Mouse (Mus musculus): ENCODE data around the gene Dcdc2b. TPM values are rescaled to one million over a fixed set of nuclear protein-coding genes. Genes with fewer than 3 reads are reported as not detected.

Gene Dcdc2b
- polyA plus RNA-seq, 1 experiment from 2014 or later, result 2.2 TPM

DNA sequence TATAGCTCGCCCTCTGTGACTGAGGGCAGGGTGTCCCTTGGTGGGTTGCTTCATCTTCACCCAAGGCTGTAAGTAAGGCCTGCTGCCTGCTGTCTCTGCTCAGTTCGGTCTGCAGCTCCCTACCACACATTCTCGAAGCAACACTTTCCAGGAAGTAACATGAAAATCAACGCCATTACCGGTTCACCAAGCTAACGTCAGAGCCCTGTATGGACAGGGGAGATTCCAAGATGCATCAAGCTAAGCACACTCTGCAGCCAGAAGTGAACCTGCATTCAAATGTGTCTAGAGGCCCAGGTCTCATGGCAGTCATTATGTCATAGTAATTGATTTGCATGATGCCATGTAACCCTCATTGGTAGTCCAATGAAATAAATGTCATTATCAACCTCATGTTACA lies 44.0 kb downstream of the Dcdc2b start:
- DNase-seq (ENCODE audit: extremely low spot score, low spot score), result no peak
- WGBS, result 93% methylated on average over 6 of the region's 6 CpGs

DNA sequence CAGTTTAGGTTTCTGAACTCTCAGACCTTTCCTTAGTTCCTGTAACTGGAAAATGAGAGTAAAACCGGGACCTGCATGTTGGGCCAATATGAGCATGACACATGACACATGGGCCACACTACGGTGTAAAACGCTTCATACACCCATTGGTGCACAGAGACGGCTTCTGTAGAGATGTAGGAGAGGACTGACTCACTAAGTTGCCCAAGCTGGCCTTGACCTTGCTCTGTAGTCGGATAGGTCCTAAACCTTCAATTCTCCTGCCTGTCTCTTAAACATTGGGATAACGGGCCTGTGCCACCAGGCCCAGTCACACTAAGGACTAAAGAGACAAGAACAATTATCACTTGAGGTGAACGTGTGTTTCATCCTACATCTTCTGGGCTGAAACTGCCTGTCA lies 45.7 kb downstream of the Dcdc2b start:
- Histone ChIP-seq H3K4me3 (no peak overlapping the region), H3K27me3 (ENCODE audit: poor library complexity, severe bottlenecking) (no peaks in the 10 kb centered on the region), H3K4me1 (peaks cover 5% of the 10 kb centered on the region; the same call in 1 of the 2 replicates), H3K27ac (no peak overlapping the region), H3K9me3 (no peaks in the 10 kb centered on the region), H3K36me3 (replicated peaks) (no peaks in the 10 kb centered on the region)
- WGBS, result 91% methylated on average over 7 of the region's 7 CpGs
- DNase-seq (ENCODE audit: extremely low spot score, low spot score), result no peak

More for the DNA sequence above, 44.0 kb downstream of the Dcdc2b start:
- peaks cover under 1% of the 10 kb centered on the region; the same call in 1 of the 2 replicates for H3K4me1 ChIP-seq
- H3K9me3 ChIP-seq, result no peaks in the 10 kb centered on the region
- no peaks in the 10 kb centered on the region for H3K27me3 ChIP-seq (ENCODE audit: poor library complexity, severe bottlenecking)
- H3K27ac ChIP-seq, result no peak overlapping the region
- no peaks in the 10 kb centered on the region for H3K36me3 ChIP-seq (replicated peaks)
- H3K4me3 ChIP-seq, result no peak overlapping the region

DNA sequence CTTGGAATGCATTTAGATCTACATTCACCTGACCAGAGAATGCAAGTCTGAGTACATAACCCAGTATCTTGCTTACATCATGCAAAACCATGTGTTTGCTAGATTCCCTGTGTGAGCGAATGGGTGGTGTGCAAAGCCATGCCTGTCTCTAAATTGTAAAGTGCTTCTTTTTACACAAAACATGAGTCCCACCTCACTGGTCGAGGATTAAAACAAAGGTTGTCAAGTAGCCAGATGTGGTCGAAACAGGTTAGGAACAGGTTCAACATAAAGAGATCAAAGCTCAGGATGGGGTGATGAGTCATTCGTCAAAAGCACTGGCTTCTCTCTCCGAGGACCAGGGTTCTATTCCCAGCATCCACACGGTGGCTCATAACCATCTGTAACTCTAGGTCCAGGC lies 48.9 kb downstream of the Dcdc2b start:
- H3K36me3 ChIP-seq (replicated peaks), result no peaks in the 10 kb centered on the region
- WGBS, result 85% methylated on average over 6 of the region's 6 CpGs
- DNase-seq (ENCODE audit: extremely low spot score, low spot score), result no peak
- H3K27me3 ChIP-seq (ENCODE audit: poor library complexity, severe bottlenecking), result no peaks in the 10 kb centered on the region
- H3K4me1 ChIP-seq, result peaks cover 7% of the 10 kb centered on the region; the same call in 1 of the 2 replicates
- H3K27ac ChIP-seq, result no peak overlapping the region
- H3K4me3 ChIP-seq, result no peak overlapping the region
- H3K9me3 ChIP-seq, result no peaks in the 10 kb centered on the region

- H3K27me3 ChIP-seq (ENCODE audit: poor library complexity, severe bottlenecking), result no peaks in the 10 kb centered on the region
- H3K4me1 ChIP-seq, result peaks cover 7% of the 10 kb centered on the region; the same call in 1 of the 2 replicates
- no peak overlapping the region for H3K4me3 ChIP-seq
- no peak for DNase-seq (ENCODE audit: extremely low spot score, low spot score)
- no peak overlapping the region for H3K27ac ChIP-seq
- H3K9me3 ChIP-seq, result no peaks in the 10 kb centered on the region
- H3K36me3 ChIP-seq (replicated peaks), result no peaks in the 10 kb centered on the region
- 72% methylated on average over 8 of the region's 8 CpGs for WGBS
Measured at GRCm38 (mm10) chr4:129563718-129564117, 50.3 kb downstream of the Dcdc2b start.

DNA sequence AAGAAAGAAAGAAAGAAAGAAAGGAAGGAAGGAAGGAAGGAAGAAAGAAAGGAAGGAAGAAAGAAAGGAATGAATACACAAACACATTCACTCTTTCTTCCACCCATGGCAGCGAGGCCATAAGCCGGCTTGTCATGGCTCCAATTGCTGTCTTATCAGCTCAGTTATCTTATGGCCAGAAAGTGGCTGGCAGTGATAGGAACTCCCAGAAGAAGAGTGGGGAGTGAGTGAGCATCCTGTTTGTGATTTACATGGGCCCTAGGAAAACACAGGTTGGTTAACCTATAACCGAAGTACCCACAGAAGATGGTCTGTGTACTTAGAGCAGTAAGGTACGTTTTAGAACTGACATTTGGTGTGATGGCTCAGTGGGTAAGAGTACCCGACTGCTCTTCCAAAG lies 52.9 kb downstream of the Dcdc2b start:
- peaks cover 8% of the 10 kb centered on the region; the same call in 1 of the 2 replicates for H3K27me3 ChIP-seq (ENCODE audit: poor library complexity, severe bottlenecking)
- 93% methylated on average over 5 of the region's 5 CpGs for WGBS

More for the DNA sequence above, 52.9 kb downstream of the Dcdc2b start:
- Histone ChIP-seq H3K36me3 (replicated peaks) (no peaks in the 10 kb centered on the region), H3K4me3 (no peak overlapping the region), H3K27ac (no peak overlapping the region), H3K9me3 (no peaks in the 10 kb centered on the region), H3K4me1 (peaks cover 23% of the 10 kb centered on the region)
- no peak for DNase-seq (ENCODE audit: extremely low spot score, low spot score)

Other genes starting within 250 kb of the Dcdc2b start
- gene Zbtb8a, start 236.1 kb downstream of the Dcdc2b start, polyA plus RNA-seq (2016; fragmentation: Nextera tagmentation; extraction: Ambion mirVana), result 5.8 and 6.0 TPM in 2 replicates
- gene Zbtb8b, start 173.4 kb downstream of the Dcdc2b start, polyA plus RNA-seq (2016; fragmentation: Nextera tagmentation; extraction: Ambion mirVana), result 1.4 and 2.2 TPM in 2 replicates
- 18.0 and 19.5 TPM in 2 replicates for gene Bsdc1, start 152.7 kb downstream of the Dcdc2b start, polyA plus RNA-seq (2016; fragmentation: Nextera tagmentation; extraction: Ambion mirVana)
- not detected in 2 replicates for gene Tssk3, start 123.2 kb downstream of the Dcdc2b start, polyA plus RNA-seq (2016; fragmentation: Nextera tagmentation; extraction: Ambion mirVana)
- gene Fam229a, start 123.1 kb downstream of the Dcdc2b start, polyA plus RNA-seq (2016; fragmentation: Nextera tagmentation; extraction: Ambion mirVana), result not detected in 2 replicates
- 1,441 and 1,446 TPM in 2 replicates for gene Marcksl1, start 100.7 kb downstream of the Dcdc2b start, polyA plus RNA-seq (2016; fragmentation: Nextera tagmentation; extraction: Ambion mirVana)
- 294 and 319 TPM in 2 replicates for gene Hdac1, start 71.5 kb downstream of the Dcdc2b start, polyA plus RNA-seq (2016; fragmentation: Nextera tagmentation; extraction: Ambion mirVana)
- gene Lck, start 40.6 kb downstream of the Dcdc2b start, polyA plus RNA-seq (2016; fragmentation: Nextera tagmentation; extraction: Ambion mirVana), result 13.9 and 15.7 TPM in 2 replicates
- 1.2 TPM in 2 replicates for gene Fam167b, start 35.7 kb downstream of the Dcdc2b start, polyA plus RNA-seq (2016; fragmentation: Nextera tagmentation; extraction: Ambion mirVana)
- 298 and 315 TPM in 2 replicates for gene Eif3i, start 13.6 kb downstream of the Dcdc2b start, polyA plus RNA-seq (2016; fragmentation: Nextera tagmentation; extraction: Ambion mirVana)
- 224 and 227 TPM in 2 replicates for gene Tmem234, start 13.6 kb downstream of the Dcdc2b start, polyA plus RNA-seq (2016; fragmentation: Nextera tagmentation; extraction: Ambion mirVana)
- 30.4 and 34.8 TPM in 2 replicates for gene Iqcc, start 4.8 kb upstream of the Dcdc2b start, polyA plus RNA-seq (2016; fragmentation: Nextera tagmentation; extraction: Ambion mirVana)
- 43.9 and 47.1 TPM in 2 replicates for gene Ccdc28b, start 9.7 kb upstream of the Dcdc2b start, polyA plus RNA-seq (2016; fragmentation: Nextera tagmentation; extraction: Ambion mirVana)
- gene Txlna, start 26.8 kb upstream of the Dcdc2b start, polyA plus RNA-seq (2016; fragmentation: Nextera tagmentation; extraction: Ambion mirVana), result 114 and 118 TPM in 2 replicates
- 14.0 and 15.1 TPM in 2 replicates for gene Kpna6, start 58.5 kb upstream of the Dcdc2b start, polyA plus RNA-seq (2016; fragmentation: Nextera tagmentation; extraction: Ambion mirVana)
- gene Tmem39b, start 82.6 kb upstream of the Dcdc2b start, polyA plus RNA-seq (2016; fragmentation: Nextera tagmentation; extraction: Ambion mirVana), result 15.7 and 20.0 TPM in 2 replicates
- 148 and 151 TPM in 2 replicates for gene Khdrbs1, start 128.0 kb upstream of the Dcdc2b start, polyA plus RNA-seq (2016; fragmentation: Nextera tagmentation; extraction: Ambion mirVana)
- 317 and 328 TPM in 2 replicates for gene Ptp4a2, start 197.0 kb upstream of the Dcdc2b start, polyA plus RNA-seq (2016; fragmentation: Nextera tagmentation; extraction: Ambion mirVana)